Mouse (Mus musculus) myocyte (in vitro differentiated cells): ENCODE results near the gene 9930021J03Rik. TPM values are rescaled to one million over a fixed set of nuclear protein-coding genes. Genes with fewer than 3 reads are reported as not detected.

ENCODE experiments used
- H3K27me3 ChIP-seq: one replicate; pipeline ENCODE4 v1.6.1; 2011; ENCODE audit not compliant: control insufficient read depth, insufficient read depth, insufficient read length
- H3K36me3 ChIP-seq: one replicate; pipeline ENCODE4 v1.6.1; 2011; ENCODE audit not compliant: control insufficient read depth, insufficient read depth
- H3K4me2 ChIP-seq: one replicate; pipeline ENCODE4 v1.6.1; 2011; ENCODE audit warnings: low read depth, control low read depth
- H3K4me3 ChIP-seq: one replicate; pipeline ENCODE4 v1.5.1; 2011; ENCODE audit warnings: mild to moderate bottlenecking, control low read depth, moderate library complexity
- H3K79me2 ChIP-seq: one replicate; pipeline ENCODE4 v1.6.1; 2011; ENCODE audit not compliant: control insufficient read depth, insufficient read depth
- H3ac ChIP-seq: one replicate; pipeline ENCODE4 v1.6.1; 2011; ENCODE audit not compliant: control insufficient read depth, insufficient read length
- CEBPB ChIP-seq: IDR thresholded peaks from 2 replicates; pipeline ENCODE4 v1.6.1; 2011; ENCODE audit warnings: mild to moderate bottlenecking, moderate library complexity; ENCODE audit not compliant: poor library complexity, insufficient read depth, severe bottlenecking
- E2F4 ChIP-seq: IDR thresholded peaks from one replicate; pipeline ENCODE4 v1.6.1; 2011; ENCODE audit warnings: mild to moderate bottlenecking, control low read depth, moderate library complexity; ENCODE audit not compliant: insufficient read depth
- MAX ChIP-seq: IDR thresholded peaks from one replicate; pipeline ENCODE4 v1.6.1; 2011; ENCODE audit warnings: low read depth, mild to moderate bottlenecking, control low read depth
- MYOD1 ChIP-seq, 3 experiments: IDR thresholded peaks; one replicate each; pipeline ENCODE4 v1.6.1; 2011; ENCODE audit warnings: control low read depth in 2 of 3, low read depth in 2 of 3, mild to moderate bottlenecking in 2 of 3, moderate library complexity in 1 of 3; ENCODE audit not compliant: insufficient read length in 2 of 3, control insufficient read depth in 1 of 3
- MYOG ChIP-seq, 3 experiments: IDR thresholded peaks; one replicate each; pipeline ENCODE4 v1.6.1; 2011; ENCODE audit warnings: control low read depth in 2 of 3, low read depth in 2 of 3, mild to moderate bottlenecking in 2 of 3; ENCODE audit not compliant: insufficient read length in 2 of 3, control insufficient read depth in 1 of 3, insufficient read depth in 1 of 3
- POLR2A ChIP-seq: IDR thresholded peaks from one replicate; pipeline ENCODE4 v1.6.1; 2011; ENCODE audit warnings: low read depth, mild to moderate bottlenecking, control low read depth, moderate library complexity; ENCODE audit not compliant: insufficient read length
- POLR2AphosphoS2 ChIP-seq: IDR thresholded peaks from one replicate; pipeline ENCODE4 v1.6.1; 2011; ENCODE audit warnings: low read depth, control low read depth; ENCODE audit not compliant: insufficient read length
- REST ChIP-seq: IDR thresholded peaks from one replicate; pipeline ENCODE4 v1.6.1; 2011; ENCODE audit warnings: mild to moderate bottlenecking, control low read depth, moderate library complexity; ENCODE audit not compliant: insufficient read depth, insufficient read length
- SRF ChIP-seq: IDR thresholded peaks from one replicate; pipeline ENCODE4 v1.6.1; 2011; ENCODE audit warnings: low read depth; ENCODE audit not compliant: control insufficient read depth, insufficient read length
- TCF12 ChIP-seq: IDR thresholded peaks from one replicate; pipeline ENCODE4 v1.6.1; 2011; ENCODE audit warnings: mild to moderate bottlenecking, control low read depth; ENCODE audit not compliant: poor library complexity, insufficient read depth, severe bottlenecking
- TCF3 ChIP-seq: IDR thresholded peaks from one replicate; pipeline ENCODE4 v1.6.1; 2011; ENCODE audit warnings: low read depth, control low read depth; ENCODE audit not compliant: insufficient read length
- USF1 ChIP-seq: IDR thresholded peaks from one replicate; pipeline ENCODE4 v1.6.1; 2011; ENCODE audit warnings: low read depth, mild to moderate bottlenecking, control low read depth, moderate library complexity
- polyA plus RNA-seq: library from polyadenylated mRNA; unstranded; fragments of >200 nt; fragmentation: generic; extraction: Trizol; gene quantifications from one replicate; pipeline ENCODE4 v1.2.1, GENCODE M21; 2012; ENCODE audit warnings: missing spikeins

Gene 9930021J03Rik
- polyA plus RNA-seq, 1 experiment = 3.1 TPM

DNA sequence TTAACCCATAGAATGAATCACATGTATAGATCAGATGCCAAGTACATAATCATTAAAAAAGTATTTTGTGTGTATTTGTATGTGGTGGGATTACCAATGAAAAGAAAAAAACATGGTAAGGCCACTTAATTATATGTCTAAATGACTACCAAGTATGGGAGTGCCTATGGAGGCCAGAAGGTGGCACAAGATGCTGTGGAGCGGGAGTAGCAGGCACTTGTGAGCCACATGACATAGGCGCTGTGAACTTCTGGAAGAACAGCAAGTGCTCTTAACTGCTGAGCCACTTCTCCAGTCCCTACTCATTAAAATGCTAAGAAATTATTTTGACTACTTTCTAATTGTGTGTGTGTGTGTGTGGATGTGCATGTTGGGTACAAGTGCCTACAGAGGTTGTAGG is 66.2 kb downstream of the 9930021J03Rik start:
- H3K36me3 ChIP-seq = no peaks in the 10 kb centered on the region
- TF ChIP-seq MYOD1 (IDR thresholded peaks at IDR 0.05; ENCODE audit: control insufficient read depth in 1 of 3, insufficient read length in 2 of 3, low read depth in 2 of 3) (no peak), TCF3 (no peak)
- no peaks in the 10 kb centered on the region for H3K79me2 ChIP-seq
- H3K4me2 ChIP-seq = no peak overlapping the region
- H3ac ChIP-seq = no peak overlapping the region
- no peak overlapping the region for H3K4me3 ChIP-seq
- H3K27me3 ChIP-seq = no peaks in the 10 kb centered on the region

DNA sequence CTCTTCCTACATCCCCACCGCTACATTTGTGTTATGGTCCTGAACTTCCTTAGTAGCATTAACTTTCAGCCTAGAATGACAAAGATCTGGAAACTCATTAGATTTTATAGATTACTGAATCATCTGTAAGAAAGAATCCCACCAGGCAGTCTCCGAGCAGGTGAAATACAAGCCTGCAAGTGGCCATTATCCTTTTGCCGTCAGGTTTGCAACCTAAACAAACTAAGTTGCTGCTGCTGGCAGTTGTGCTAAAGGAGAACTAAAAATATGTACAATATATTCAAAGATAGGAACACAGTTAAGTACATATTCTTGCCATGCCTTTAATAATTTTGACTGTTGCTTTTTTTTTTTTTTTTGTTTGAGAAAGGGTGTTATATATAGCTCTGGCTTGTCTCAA is 70.4 kb downstream of the 9930021J03Rik start:
- no peaks in the 10 kb centered on the region for H3K79me2 ChIP-seq
- TF ChIP-seq POLR2A = no peak
- TF ChIP-seq TCF12 = no peak
- TF ChIP-seq MYOD1 (IDR thresholded peaks at IDR 0.05; ENCODE audit: control insufficient read depth in 1 of 3, insufficient read length in 2 of 3, low read depth in 2 of 3) = no peak
- no peak for TF ChIP-seq POLR2AphosphoS2
- no peak for TF ChIP-seq TCF3
- no peak for TF ChIP-seq CEBPB
- TF ChIP-seq REST = no peak
- no peak for TF ChIP-seq SRF
- TF ChIP-seq USF1 = no peak
- no peak for TF ChIP-seq MAX
- TF ChIP-seq MYOG (IDR thresholded peaks at IDR 0.05; ENCODE audit: control insufficient read depth in 1 of 3, insufficient read depth in 1 of 3, insufficient read length in 2 of 3, low read depth in 2 of 3) = no peak
- TF ChIP-seq E2F4 = no peak
- H3ac ChIP-seq = no peak overlapping the region
- H3K36me3 ChIP-seq = no peaks in the 10 kb centered on the region
- H3K27me3 ChIP-seq = no peaks in the 10 kb centered on the region
- no peak overlapping the region for H3K4me3 ChIP-seq
- no peak overlapping the region for H3K4me2 ChIP-seq

DNA sequence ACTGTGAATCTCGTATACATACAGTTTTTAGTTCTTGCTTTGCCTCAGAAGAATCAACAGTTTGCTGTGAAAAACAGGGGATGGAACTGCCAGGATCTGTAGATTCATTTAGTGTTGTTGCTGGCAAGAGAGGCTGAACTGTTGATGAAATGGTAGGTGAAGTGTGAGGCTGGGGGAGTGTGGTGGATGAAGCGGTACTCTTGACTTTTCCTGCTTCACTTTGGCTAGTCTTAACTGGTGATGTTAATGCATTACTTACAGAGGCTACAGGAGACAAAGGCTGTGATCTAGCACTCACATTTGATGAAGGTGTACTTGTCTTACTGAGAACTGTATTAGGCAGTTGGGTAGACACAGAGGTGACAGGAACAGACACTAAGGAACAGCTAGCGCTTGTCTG is 87.3 kb downstream of the 9930021J03Rik start:
- no peaks in the 10 kb centered on the region for H3K27me3 ChIP-seq
- H3K4me3 ChIP-seq = no peak overlapping the region
- peaks cover 35% of the 10 kb centered on the region for H3K36me3 ChIP-seq
- no peak for TF ChIP-seq MAX
- TF ChIP-seq CEBPB = no peak
- TF ChIP-seq MYOG (IDR thresholded peaks at IDR 0.05; ENCODE audit: control insufficient read depth in 1 of 3, insufficient read depth in 1 of 3, insufficient read length in 2 of 3, low read depth in 2 of 3) = no peak
- no peak for TF ChIP-seq TCF3
- TF ChIP-seq REST = no peak
- TF ChIP-seq E2F4 = no peak
- no peak for TF ChIP-seq POLR2AphosphoS2
- no peak for TF ChIP-seq TCF12
- TF ChIP-seq USF1 = no peak
- TF ChIP-seq POLR2A = no peak
- TF ChIP-seq SRF = no peak
- no peak for TF ChIP-seq MYOD1 (IDR thresholded peaks at IDR 0.05; ENCODE audit: control insufficient read depth in 1 of 3, insufficient read length in 2 of 3, low read depth in 2 of 3)
- H3ac ChIP-seq = no peak overlapping the region
- no peaks in the 10 kb centered on the region for H3K79me2 ChIP-seq
- H3K4me2 ChIP-seq = no peak overlapping the region

GRCm38 (mm10) chr19:29717854-29718253 is 87.9 kb downstream of the 9930021J03Rik start:
- Histone ChIP-seq H3ac (no peak overlapping the region), H3K79me2 (no peaks in the 10 kb centered on the region), H3K36me3 (peaks cover 35% of the 10 kb centered on the region), H3K4me2 (no peak overlapping the region), H3K4me3 (no peak overlapping the region), H3K27me3 (no peaks in the 10 kb centered on the region)
- no peak for TF ChIP-seq MYOD1 (IDR thresholded peaks at IDR 0.05; ENCODE audit: control insufficient read depth in 1 of 3, insufficient read length in 2 of 3, low read depth in 2 of 3)
- TF ChIP-seq MYOG (IDR thresholded peaks at IDR 0.05; ENCODE audit: control insufficient read depth in 1 of 3, insufficient read depth in 1 of 3, insufficient read length in 2 of 3, low read depth in 2 of 3) = no peak
- TF ChIP-seq CEBPB = no peak
- TF ChIP-seq USF1 = no peak
- no peak for TF ChIP-seq E2F4
- no peak for TF ChIP-seq REST
- TF ChIP-seq TCF12 = no peak
- TF ChIP-seq TCF3 = no peak
- TF ChIP-seq MAX = no peak
- no peak for TF ChIP-seq POLR2A
- TF ChIP-seq SRF = no peak
- no peak for TF ChIP-seq POLR2AphosphoS2

GRCm38 (mm10) chr19:29713451-29713850 is 92.3 kb downstream of the 9930021J03Rik start:
- Histone ChIP-seq H3K4me3 (no peak overlapping the region), H3K79me2 (no peaks in the 10 kb centered on the region), H3K27me3 (no peaks in the 10 kb centered on the region), H3ac (no peak overlapping the region), H3K36me3 (peaks cover 18% of the 10 kb centered on the region), H3K4me2 (no peak overlapping the region)
- TF ChIP-seq TCF3 (no peak), TCF12 (no peak)
